Mouse (Mus musculus): ENCODE measurements at regions not wholly inside any gene's neighbourhood (a gene's known extent, or its start where the extent isn't known, plus 50 kb on each side); places are given as distances from the start of the nearest gene placed in this dataset.
"Not testable (repeated sequence)": the region's sequence is repeated elsewhere in the genome, so short reads cannot be mapped to it uniquely, and the experiment has no call there.

DNA sequence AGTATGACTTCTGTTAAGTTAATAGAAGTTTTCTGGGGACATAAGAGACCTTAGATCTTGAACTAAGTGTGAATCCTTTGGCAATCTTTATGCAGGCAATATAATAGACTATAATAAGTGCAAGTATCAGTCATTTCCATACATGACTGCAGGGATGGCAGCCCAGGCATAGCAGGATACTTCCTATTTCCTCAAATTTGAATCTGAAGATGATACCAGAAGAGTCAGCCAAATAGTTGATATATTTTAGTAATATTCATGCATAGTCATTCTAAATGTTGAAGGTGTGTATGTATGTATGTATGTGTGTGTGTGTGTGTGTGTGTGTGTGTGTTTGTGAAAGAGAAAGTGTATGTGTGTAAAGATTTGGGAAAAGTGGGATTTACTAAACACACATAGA is 64.3 kb downstream of the Prl2c2 start:
- not testable (repeated sequence) for H3K27me3 ChIP-seq (replicated peaks); H3K4me3 ChIP-seq; H3K4me1 ChIP-seq; H3K27ac ChIP-seq; H3K9ac ChIP-seq; ATAC-seq; H3K36me3 ChIP-seq; H3K4me2 ChIP-seq
- H3K9me3 ChIP-seq (replicated peaks) = peaks cover 13% of the 10 kb centered on the region

DNA sequence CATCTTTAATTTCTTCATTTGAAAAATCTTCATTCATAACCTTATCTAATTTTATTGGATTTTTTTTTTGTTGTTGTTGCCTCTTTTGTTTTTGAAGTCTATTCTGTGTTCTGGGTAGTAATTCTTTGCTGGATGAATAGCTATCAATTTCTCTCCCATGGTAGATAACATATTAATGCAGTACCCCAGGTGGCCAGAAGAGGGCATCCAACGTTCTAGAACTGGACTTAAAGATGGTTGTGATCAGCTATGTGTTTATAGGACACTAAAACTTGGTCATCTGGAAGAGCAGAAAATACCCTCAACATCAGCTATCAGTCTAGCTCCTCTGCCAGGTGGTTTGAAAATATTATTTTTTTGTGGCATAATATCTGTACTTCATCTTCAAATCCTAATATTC is 70.1 kb downstream of the Prl2c2 start:
- H3K27me3 ChIP-seq (replicated peaks); H3K4me2 ChIP-seq; H3K4me1 ChIP-seq; H3K4me3 ChIP-seq; H3K27ac ChIP-seq; H3K36me3 ChIP-seq; ATAC-seq; H3K9ac ChIP-seq: not testable (repeated sequence)
- peaks cover 40% of the 10 kb centered on the region for H3K9me3 ChIP-seq (replicated peaks)
- WGBS (ENCODE audit: insufficient replicate concordance) = 3% methylated on average over 1 of the region's 1 CpGs

DNA sequence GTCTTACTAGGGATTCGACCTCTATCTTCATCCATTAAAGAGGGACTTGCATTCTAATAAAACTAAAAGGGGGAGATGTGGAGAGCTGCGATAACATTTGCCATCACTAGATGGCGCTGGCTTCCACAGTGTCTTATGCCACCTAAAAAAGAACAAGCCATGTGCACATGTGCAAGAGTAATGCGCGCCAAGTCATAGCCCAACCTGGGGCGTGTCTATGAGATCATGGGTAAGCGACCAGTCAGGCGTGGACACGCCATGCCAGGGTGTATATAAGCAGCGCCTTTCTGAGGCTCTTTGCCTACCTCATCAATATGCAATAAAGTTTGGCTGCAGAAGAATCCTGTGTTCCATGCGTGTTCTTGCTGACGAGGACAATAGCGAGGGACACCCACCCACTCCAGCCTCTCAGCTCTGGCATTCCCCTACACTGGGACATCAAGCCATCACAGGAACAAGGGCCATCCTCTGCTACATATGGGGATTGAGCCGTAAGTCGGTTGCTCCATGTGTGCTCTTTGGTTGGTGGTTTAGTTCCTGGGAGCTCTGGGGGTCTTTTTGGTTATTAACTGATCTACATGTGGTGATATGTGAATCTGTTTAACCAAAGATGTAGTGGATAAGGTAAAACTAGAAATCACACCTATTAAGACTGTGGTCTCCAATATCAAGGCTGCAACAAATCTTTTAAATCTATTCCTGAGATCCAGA is 73.1 kb downstream of the Prl2c2 start:
- H3K36me3 ChIP-seq; H3K9ac ChIP-seq; H3K27ac ChIP-seq; H3K27me3 ChIP-seq (replicated peaks); H3K4me1 ChIP-seq; H3K4me3 ChIP-seq; H3K4me2 ChIP-seq: not testable (repeated sequence)
- ATAC-seq = peak; percentile 25; the same call in 1 of the 2 replicates
- 75% methylated on average over 15 of the region's 15 CpGs for WGBS (ENCODE audit: insufficient replicate concordance)
- peaks cover 55% of the 10 kb centered on the region for H3K9me3 ChIP-seq (replicated peaks)

DNA sequence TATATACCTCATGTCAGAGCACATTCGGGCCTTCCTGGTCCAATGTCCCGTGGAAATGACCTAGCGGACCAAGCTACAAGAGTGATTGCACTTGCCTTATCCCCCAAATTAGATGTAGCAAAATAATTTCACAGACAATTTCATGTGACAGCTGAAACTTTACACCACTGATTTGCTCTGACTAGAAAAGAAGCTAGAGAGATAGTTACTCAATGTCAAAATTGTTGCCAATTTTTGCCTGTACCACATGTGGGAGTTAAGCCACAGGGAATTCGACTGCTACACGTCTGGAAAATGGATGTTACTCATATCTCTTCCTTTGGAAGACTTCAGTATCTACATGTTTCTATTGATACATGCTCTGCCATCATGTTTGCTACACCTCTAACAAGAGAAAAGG is 74.6 kb downstream of the Prl2c2 start:
- Histone ChIP-seq H3K9me3 (replicated peaks) (peaks cover 70% of the 10 kb centered on the region), H3K4me3 (no peak overlapping the region), H3K4me1 (no peaks in the 10 kb centered on the region), H3K36me3 (no peaks in the 10 kb centered on the region), H3K27me3 (replicated peaks) (no peaks in the 10 kb centered on the region), H3K4me2 (no peak overlapping the region), H3K27ac (no peak overlapping the region), H3K9ac (no peak overlapping the region)
- no peak for ATAC-seq
- 66% methylated on average over 5 of the region's 5 CpGs for WGBS (ENCODE audit: insufficient replicate concordance)

DNA sequence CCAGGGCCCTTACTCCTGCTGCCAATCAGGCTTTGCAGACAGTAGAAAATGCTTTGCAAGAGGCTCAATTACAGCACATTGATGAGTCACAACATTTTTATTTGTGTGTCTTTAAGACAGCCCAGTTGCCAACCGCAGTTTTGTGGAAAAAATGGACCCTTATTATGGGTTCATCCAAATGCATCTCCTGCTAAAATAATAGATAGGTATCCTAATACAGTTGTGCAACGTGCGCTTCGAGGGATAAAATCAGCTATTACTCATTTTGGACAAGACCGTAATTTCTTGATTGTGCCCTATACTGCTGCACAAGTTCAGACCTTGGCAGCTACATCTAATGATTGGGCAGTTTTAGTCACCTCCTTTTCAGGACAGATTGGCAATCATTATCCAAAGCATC is 75.4 kb downstream of the Prl2c2 start:
- no peaks in the 10 kb centered on the region for H3K36me3 ChIP-seq
- no peaks in the 10 kb centered on the region for H3K4me1 ChIP-seq
- H3K27ac ChIP-seq = no peak overlapping the region
- H3K4me3 ChIP-seq = no peak overlapping the region
- peaks cover 72% of the 10 kb centered on the region for H3K9me3 ChIP-seq (replicated peaks)
- WGBS (ENCODE audit: insufficient replicate concordance) = 77% methylated on average over 5 of the region's 5 CpGs
- no peak overlapping the region for H3K4me2 ChIP-seq
- H3K27me3 ChIP-seq (replicated peaks) = no peaks in the 10 kb centered on the region
- no peak overlapping the region for H3K9ac ChIP-seq
- no peak for ATAC-seq

DNA sequence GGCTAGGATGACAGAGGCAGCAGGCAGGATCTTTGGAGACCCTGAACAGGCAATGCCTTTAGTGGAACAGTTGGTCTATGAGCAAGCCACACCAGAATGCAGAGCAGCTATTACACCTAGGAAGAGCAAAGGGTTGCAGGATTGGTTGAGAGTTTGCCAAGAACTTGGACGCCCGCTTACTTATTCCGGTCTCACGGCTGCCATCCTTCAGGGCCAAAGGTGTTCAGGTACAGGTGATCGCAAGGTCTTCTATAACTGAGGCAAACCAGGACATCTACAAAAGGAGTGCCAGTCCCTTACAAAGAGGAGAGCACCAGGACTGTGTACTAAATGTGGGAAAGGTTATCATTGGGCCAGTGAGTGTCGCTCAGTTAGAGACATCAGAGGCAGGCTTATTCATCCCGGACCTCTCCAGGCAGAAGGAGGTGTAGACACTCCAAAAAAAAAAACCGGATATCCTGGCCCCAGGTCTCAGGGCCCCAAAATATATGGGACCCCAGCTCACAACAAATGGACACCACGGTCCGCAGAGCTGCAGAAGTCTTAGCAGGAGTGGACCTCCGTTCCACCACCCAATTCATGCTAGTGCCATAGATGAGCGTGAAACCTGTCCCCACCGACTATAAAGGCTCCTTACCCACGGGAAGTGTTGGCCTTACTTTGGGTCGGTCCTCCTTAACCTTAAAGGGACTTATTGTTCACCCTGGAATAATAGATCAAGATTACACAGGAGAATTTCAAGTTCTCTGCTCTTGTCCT is 77.4 kb downstream of the Prl2c2 start:
- 77% methylated on average over 15 of the region's 15 CpGs for WGBS (ENCODE audit: insufficient replicate concordance)
- H3K4me3 ChIP-seq = no peak overlapping the region
- no peak overlapping the region for H3K27ac ChIP-seq
- no peak for ATAC-seq
- no peak overlapping the region for H3K9ac ChIP-seq
- peaks cover 67% of the 10 kb centered on the region for H3K9me3 ChIP-seq (replicated peaks)
- H3K4me1 ChIP-seq = no peaks in the 10 kb centered on the region
- no peak overlapping the region for H3K4me2 ChIP-seq
- H3K36me3 ChIP-seq = no peaks in the 10 kb centered on the region
- H3K27me3 ChIP-seq (replicated peaks) = no peaks in the 10 kb centered on the region

DNA sequence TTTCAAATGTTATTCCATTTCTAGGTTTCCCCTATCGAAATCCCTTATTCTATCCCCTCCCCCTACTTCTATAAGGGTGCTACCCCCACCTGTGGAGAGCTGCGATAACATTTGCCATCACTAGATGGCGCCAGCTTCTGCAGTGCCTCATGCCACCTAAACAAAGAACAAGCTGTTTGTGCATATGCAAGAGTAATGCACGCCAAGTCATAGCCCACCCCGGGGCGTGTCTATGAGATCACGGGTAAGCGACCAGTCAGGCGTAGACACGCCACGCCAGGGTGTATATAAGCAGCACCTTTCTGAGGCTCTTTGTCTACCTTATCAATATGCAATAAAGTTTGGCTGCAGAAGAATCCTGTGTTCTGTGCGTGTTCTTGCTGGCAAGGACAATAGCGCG is 79.6 kb downstream of the Prl2c2 start:
- 79% methylated on average over 14 of the region's 14 CpGs for WGBS (ENCODE audit: insufficient replicate concordance)
- Histone ChIP-seq H3K27ac (no peak overlapping the region), H3K4me2 (no peak overlapping the region), H3K36me3 (no peaks in the 10 kb centered on the region), H3K27me3 (replicated peaks) (no peaks in the 10 kb centered on the region), H3K9me3 (replicated peaks) (peaks cover 56% of the 10 kb centered on the region), H3K4me3 (no peak overlapping the region), H3K9ac (no peak overlapping the region), H3K4me1 (no peaks in the 10 kb centered on the region)
- ATAC-seq = no peak; the same call in none of the 2 replicates

DNA sequence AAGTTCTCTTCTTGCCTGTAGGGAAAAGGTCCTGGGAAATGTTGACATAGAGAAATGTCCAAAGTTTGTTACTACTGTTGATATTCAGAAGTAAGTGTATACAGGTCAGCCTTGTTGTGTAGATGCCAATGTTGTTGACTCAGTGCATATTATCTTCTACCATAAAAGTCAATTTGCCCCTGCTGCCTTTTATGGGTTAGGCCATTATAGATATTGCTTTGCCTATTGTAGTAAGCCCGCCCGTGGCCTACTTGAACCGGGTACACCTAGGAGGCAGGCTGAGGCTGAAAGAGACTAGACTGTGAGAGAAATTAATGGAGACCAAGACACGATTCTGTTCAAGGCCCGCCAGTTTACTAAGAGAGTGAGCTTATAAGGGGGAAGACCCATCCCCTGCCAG is 92.3 kb downstream of the Prl2c2 start:
- Histone ChIP-seq H3K9me3 (replicated peaks) (peaks cover 36% of the 10 kb centered on the region), H3K27ac (no peak overlapping the region), H3K4me2 (no peak overlapping the region), H3K27me3 (replicated peaks) (no peaks in the 10 kb centered on the region), H3K4me1 (no peaks in the 10 kb centered on the region), H3K4me3 (no peak overlapping the region), H3K9ac (no peak overlapping the region), H3K36me3 (no peaks in the 10 kb centered on the region)
- WGBS (ENCODE audit: insufficient replicate concordance) = 61% methylated on average over 5 of the region's 5 CpGs
- ATAC-seq = no peak

DNA sequence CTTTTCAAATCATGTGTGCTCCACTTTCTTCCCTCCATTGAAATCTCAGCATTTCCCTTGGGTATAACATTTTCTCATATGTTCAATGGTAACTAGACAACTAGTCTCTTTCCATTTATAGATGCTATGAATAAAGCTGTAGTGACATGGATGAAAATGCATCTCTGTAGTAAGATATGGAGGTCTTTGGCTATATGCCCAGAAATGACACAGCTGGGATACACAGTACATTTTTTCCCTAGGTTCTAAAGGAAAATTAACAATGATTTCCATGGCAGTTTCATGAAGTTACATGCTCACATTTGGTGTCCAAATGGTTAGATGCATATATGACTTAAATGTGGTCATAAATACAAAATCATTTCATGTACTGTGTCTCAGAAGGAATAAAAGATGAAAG is 99.0 kb downstream of the Prl2c2 start:
- no peaks in the 10 kb centered on the region for H3K36me3 ChIP-seq
- H3K9ac ChIP-seq = no peak overlapping the region
- H3K27me3 ChIP-seq (replicated peaks) = no peaks in the 10 kb centered on the region
- ATAC-seq = no peak
- H3K27ac ChIP-seq = no peak overlapping the region
- no peak overlapping the region for H3K4me2 ChIP-seq
- peaks cover 35% of the 10 kb centered on the region; the same call in 1 of the 2 replicates for H3K9me3 ChIP-seq (replicated peaks)
- H3K4me3 ChIP-seq = no peak overlapping the region
- H3K4me1 ChIP-seq = no peaks in the 10 kb centered on the region

DNA sequence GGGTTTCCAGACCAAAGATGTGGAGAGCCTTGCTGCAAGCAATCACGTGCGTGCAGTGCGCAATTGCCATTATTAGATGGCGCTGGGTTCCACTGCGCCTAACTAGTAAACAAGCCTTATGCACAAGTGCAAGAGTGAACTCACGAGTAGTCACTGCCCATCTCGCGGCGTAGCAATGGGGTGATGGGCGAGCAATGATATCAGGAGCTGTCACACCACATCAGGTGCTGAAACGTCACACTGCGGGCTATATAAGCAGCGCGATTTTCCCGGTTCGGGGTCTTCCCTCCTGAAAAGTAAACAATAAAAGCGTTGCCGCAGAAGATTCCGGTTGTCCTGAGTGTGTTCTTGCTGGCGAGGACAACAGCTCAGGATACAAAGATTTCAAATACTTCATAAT is 89.8 kb upstream of the Prl2c3 start:
- H3K9me3 ChIP-seq (replicated peaks) = peaks cover 21% of the 10 kb centered on the region
- H3K4me3 ChIP-seq; H3K9ac ChIP-seq; H3K27ac ChIP-seq; H3K4me1 ChIP-seq; ATAC-seq; H3K4me2 ChIP-seq; H3K27me3 ChIP-seq (replicated peaks); H3K36me3 ChIP-seq: not testable (repeated sequence)
- WGBS (ENCODE audit: insufficient replicate concordance) = 78% methylated on average over 20 of the region's 20 CpGs

DNA sequence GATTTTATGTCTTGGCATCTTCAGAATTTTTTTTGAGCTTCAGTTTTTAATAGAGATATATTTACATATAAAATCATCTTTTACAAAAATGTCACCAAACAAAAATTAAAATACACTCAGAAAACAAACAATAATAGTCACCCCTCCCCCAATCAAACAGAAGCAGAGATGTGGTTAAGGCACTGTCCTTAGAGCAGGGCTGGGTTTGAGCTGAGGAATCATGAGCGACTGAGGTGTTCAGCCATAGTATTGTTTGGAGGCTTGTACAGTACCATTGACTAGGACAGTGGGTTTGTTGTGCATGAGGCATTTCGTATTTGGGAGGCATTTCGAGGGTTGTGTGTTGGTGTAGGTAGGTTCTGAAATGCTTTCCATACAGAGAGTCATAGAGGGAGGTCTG is 79.6 kb upstream of the Prl2c3 start:
- not testable (repeated sequence) for H3K4me3 ChIP-seq; ATAC-seq; H3K4me1 ChIP-seq; H3K4me2 ChIP-seq; H3K36me3 ChIP-seq; H3K9ac ChIP-seq; H3K27me3 ChIP-seq (replicated peaks); H3K27ac ChIP-seq
- 40% methylated on average over 3 of the region's 3 CpGs for WGBS (ENCODE audit: insufficient replicate concordance)
- peaks cover 23% of the 10 kb centered on the region for H3K9me3 ChIP-seq (replicated peaks)

DNA sequence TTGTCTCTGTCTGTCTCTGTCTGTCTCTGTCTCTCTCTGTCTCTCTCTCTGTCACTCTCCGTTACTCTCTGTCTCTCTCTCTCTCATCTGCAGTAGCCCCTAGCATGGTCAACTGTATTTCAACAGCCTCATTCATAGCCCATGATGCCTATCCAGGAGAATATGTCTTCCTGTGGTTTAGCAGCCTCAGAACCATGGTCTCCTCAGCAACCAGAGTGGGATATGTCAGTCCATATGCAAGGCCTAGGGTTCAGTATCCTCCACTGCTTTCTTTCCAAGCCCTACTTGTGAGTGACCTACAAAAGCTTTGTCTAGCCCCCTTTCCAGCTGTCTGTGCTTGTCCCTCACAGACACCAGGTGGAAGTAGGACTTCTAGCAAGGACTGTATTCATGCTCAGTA is 65.1 kb upstream of the Prl2c3 start:
- peak; percentile 30; the same call in 1 of the 2 replicates for ATAC-seq
- not testable (repeated sequence) for H3K27ac ChIP-seq; H3K9ac ChIP-seq; H3K4me3 ChIP-seq; H3K36me3 ChIP-seq; H3K27me3 ChIP-seq (replicated peaks); H3K4me2 ChIP-seq; H3K4me1 ChIP-seq
- peaks cover 14% of the 10 kb centered on the region for H3K9me3 ChIP-seq (replicated peaks)
- WGBS (ENCODE audit: insufficient replicate concordance) = 75% methylated on average over 1 of the region's 1 CpGs

DNA sequence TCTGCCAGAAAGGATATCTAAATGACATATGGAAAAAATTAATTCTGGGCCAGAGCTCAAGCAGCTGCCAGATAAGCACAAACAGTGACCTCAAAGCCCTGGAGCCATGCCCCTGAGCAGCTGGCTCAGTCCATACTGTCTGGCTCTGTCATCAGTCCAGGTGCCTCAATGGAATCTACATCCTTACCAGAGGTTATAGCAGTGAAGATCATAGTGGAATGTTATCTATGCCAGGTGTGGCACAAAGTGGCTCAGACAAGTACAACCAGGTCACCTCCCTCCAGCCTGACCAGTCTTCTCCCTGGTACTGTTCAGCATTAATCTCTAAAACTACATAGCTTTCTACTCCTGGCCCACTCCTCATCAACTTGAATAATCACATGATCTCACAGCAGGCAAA is 64.4 kb upstream of the Prl2c3 start:
- Histone ChIP-seq H3K27me3 (replicated peaks) (no peaks in the 10 kb centered on the region), H3K9ac (no peak overlapping the region), H3K4me1 (no peaks in the 10 kb centered on the region), H3K9me3 (replicated peaks) (peaks cover 16% of the 10 kb centered on the region), H3K4me3 (no peak overlapping the region), H3K27ac (no peak overlapping the region), H3K4me2 (no peak overlapping the region), H3K36me3 (no peaks in the 10 kb centered on the region)
- peak; percentile 56; the same call in 1 of the 2 replicates for ATAC-seq

Data from liver, embryonic 12.5 days (tissue).